In genomic region chr2:141289059-141289713, GRCm38 (mm10) we compare ENCODE assay signal across 13 mouse cellular contexts.
A peak's percentile ranks its signal among the peaks of the same experiment; 100 is the strongest.
DNase-seq lines count a peak whose midpoint lies in the region; ATAC-seq and TF ChIP-seq lines count a peak whose summit lies in the region.
"Had no signal": no experiment of that assay in that cellular context is flagged by ENCODE, and none has a peak within 500 bp of the region (broad histone marks: within the 10 kb centered on the region; RNA-seq: fewer than 3 reads in every experiment).

No protein-coding gene starts in this region.

- no peaks in the 10 kb centered on the region; the same call in 1 of the 2 replicates for H3K4me1 ChIP-seq in lung, postnatal 0 days (ENCODE audit: insufficient read depth, low read depth, low read length)

- peak; percentile 12 to 32 for DNase-seq in cerebellum, postnatal 10 days
- no peak for DNase-seq in cerebellum, postnatal 36 days
- peak; percentile 17 to 38 for DNase-seq in heart, postnatal 10 days
- peak; percentile 53 for DNase-seq in kidney, adult 9 months
- peak; percentile 49 for DNase-seq in lung, postnatal 0 days (ENCODE audit: low spot score)
- DNase-seq in urinary bladder, postnatal 36 days (ENCODE audit: low spot score in 2 of 2) = no peak
- DNase-seq: right cerebral cortex, postnatal 4 days; thymus, adult 2 months had no signal

- H3K27me3 ChIP-seq in lung, postnatal 0 days (replicated peaks; ENCODE audit: insufficient read depth, low read length) = no peaks in the 10 kb centered on the region
- H3K27me3 ChIP-seq: heart, embryonic 15.5 days; limb, embryonic 12.5 days had no signal

- no peak overlapping the region for H3K27ac ChIP-seq in lung, postnatal 0 days (ENCODE audit: low read length)
- H3K27ac ChIP-seq: heart, embryonic 15.5 days; limb, embryonic 12.5 days had no signal

- peak; percentile 76 for TF ChIP-seq EP300 in lung, postnatal 0 days (IDR thresholded peaks at IDR 0.05)

- no peaks in the 10 kb centered on the region for H3K9me3 ChIP-seq in lung, postnatal 0 days (ENCODE audit: low read length)
- H3K9me3 ChIP-seq: heart, embryonic 15.5 days; limb, embryonic 12.5 days had no signal

- no peak for TF ChIP-seq CTCF in lung, postnatal 0 days (IDR thresholded peaks at IDR 0.05)

- no peaks in the 10 kb centered on the region for H3K36me3 ChIP-seq in lung, postnatal 0 days (ENCODE audit: insufficient read depth, low read length)
- H3K36me3 ChIP-seq: heart, embryonic 15.5 days; limb, embryonic 12.5 days had no signal

- H3K4me3 ChIP-seq in lung, postnatal 0 days (ENCODE audit: low read depth, low read length) = no peak overlapping the region
- H3K4me3 ChIP-seq: erythroblast, embryonic 14.5 days; heart, embryonic 15.5 days; limb, embryonic 12.5 days had no signal

- H3K9ac ChIP-seq in lung, postnatal 0 days (replicated peaks; ENCODE audit: low read depth) = no peak overlapping the region
- H3K9ac ChIP-seq: heart, embryonic 15.5 days; limb, embryonic 12.5 days had no signal

- ATAC-seq in lung, postnatal 0 days = peak; percentile 62
- no peak for ATAC-seq in megakaryocyte-erythroid progenitor cell, adult 5-6 weeks (replicated peaks; ENCODE audit: low FRiP score, low TSS enrichment, poor library complexity, severe bottlenecking)
- no peak for ATAC-seq in megakaryocyte progenitor cell, adult 5-6 weeks (replicated peaks; ENCODE audit: poor library complexity)

- no peak overlapping the region for H3K4me2 ChIP-seq in lung, postnatal 0 days (replicated peaks; ENCODE audit: low read depth, low read length)
- H3K4me2 ChIP-seq: heart, embryonic 15.5 days; limb, embryonic 12.5 days had no signal

- WGBS in lung, postnatal 0 days = 43% methylated on average over 2 of the region's 2 CpGs

- intact Hi-C loops in heart, postnatal 10 days (cut with DNase I) = no loop called here

Comparison
In these comparisons a context has a peak if more than half of its experiments do, and no peak if none do; other contexts are left out.
1. DNase-seq: peak in cerebellum, postnatal 10 days (2 of 2), heart, postnatal 10 days (2 of 2), kidney, adult 9 months (single experiment) and lung, postnatal 0 days (single experiment); none in cerebellum, postnatal 36 days (0 of 2) and urinary bladder, postnatal 36 days (0 of 2).